Mouse (Mus musculus): ENCODE results near the gene Eif2d. TPM values are rescaled to one million over a fixed set of nuclear protein-coding genes. Genes with fewer than 3 reads are reported as not detected.
"Not testable (repeated sequence)": the region's sequence is repeated elsewhere in the genome, so short reads cannot be mapped to it uniquely, and the experiment has no call there.

Eif2d gene
- total RNA-seq, 2 experiments from 2014 or later, result 36.4 to 38.2 TPM

DNA sequence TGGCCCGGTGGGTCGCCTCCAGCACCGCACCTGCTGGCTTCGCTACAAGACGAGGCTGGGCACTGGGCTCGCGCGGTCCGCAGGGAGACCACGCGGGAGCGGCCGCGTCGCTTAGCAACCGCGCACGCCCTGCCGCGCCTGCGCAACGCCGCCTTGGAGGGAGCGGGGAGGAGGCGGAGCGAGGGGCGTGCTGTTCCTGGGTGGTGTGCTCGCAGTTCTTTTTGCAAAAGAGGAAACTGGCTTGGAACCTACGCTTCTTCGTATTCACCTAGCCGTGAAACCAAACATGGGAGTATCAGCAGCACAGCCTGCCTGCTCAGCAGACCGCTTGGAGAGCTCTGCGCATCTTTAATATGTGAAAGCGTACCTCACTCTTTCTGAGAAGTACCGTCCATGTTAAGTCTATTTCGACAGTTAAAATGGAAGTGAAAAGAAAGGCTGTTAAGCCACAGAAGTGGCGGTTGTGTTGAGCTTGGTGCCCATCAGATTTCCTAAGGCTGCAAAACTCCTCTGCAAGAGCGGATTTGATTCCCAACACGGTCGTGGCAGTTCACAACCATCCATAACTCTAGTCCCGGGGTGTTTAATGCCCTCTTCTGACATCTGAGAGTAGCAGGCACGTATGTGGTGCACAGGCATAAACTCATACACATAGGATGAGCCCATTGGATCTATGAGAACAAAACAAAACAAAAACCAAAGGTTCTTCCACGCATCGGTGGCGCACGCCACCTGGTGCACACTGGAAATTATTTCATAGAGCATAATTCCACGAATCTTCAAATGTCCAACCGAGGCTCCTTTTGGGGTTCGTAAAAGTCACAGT is 14.6 kb upstream of the Eif2d start, which contains the start of gene Dyrk3:
Dyrk3 (minus strand) TSS at position 150 of the 826 bp plus-strand sequence.
- DNase-seq, result peak; percentile 94
- intact Hi-C loops (cut with DNase I), result loop anchor here (2.0 kb wide), 1 partner anchor 22 kb away; no protein-coding TSS in a partner anchor

DNA sequence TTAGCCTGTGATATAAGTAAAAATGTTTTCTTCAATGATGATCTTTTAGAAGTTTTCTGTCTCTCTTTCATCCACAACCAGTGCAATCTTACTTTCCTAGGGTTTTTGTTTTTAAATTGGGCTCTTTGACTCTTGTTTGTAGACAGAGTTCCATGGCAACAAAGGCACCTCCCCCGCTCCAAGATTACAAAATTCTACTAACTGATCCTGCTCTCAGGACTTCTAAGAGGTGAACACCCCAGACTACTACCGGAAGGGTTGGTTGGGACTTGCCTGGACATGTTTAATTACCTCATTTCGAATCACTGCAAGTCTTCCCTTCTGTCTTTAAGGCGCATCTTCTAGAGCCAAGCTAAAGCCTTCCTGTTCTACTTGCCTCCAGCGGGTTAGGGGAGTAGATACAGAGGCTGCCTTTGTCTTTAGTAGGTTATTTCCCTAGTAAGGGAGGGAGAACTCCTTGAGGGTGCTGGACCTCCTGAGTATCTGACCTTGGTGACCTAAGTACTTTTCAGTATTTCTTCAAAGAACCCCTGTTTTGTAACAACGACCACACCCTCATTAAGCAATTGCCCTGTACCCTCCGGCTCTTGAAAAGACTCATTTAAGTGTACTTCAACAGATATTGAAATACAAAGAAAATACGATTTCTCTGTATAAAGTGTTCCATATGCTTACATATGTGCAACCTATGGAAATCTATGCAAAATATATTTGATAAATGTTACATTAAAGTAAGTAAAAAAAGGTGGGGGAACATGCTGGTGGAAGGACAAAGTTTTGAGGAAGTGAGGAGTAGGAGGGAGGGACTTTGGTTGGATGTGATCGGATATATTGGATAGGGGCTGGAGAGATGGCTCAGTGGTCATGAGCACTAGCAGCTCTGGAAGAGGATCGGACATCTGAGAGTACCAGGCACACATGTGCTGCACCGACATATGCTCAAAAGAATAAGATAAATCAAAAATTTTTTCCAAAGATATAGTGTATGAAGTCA is 13.6 kb upstream of the Eif2d start:
- intact Hi-C loops (cut with DNase I), result loop anchor here (2.0 kb wide), 1 partner anchor 23 kb away; no protein-coding TSS in a partner anchor
- no peak for DNase-seq

DNA sequence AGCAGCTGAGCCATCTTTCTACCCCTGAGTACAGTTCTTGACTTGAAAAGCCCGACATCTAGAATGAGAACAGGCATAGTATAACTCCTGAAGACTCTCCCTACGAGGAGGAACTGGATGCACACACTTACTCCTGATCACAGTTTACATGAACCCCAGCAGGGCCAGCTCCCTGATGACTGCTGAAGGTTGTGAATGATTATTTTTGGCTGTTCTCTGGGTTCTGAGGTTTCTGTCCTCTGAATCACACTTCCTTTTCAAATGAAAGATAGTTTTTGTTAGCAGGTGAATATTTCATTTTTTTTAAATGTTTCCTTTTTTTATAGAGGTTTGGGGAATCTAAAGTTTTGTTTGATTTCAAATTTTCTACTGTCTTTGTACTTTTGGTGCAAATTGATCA is 11.5 kb upstream of the Eif2d start:
- no peak for DNase-seq
- intact Hi-C loops (cut with DNase I), result no loop called here

DNA sequence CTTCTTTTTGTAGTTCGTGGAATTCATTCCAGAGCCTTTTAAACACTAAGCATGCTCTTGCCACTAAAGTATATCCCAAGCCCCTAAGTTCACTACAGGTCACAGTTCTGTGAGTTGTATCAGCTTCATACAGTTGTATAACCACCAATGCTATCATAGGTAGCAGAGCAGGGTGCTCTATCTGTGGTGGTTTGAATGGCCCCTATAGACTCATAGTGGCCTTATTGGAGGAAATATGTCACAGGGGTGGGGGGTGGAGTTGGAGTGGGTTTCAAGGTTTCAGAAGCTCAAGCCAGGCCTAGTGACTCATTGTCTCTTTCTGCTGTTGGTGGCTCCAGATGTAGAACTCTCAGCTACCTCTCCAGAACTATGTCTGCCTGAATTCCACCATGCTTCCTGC is 10.5 kb upstream of the Eif2d start:
- intact Hi-C loops (cut with DNase I), result no loop called here
- DNase-seq, result no peak

DNA sequence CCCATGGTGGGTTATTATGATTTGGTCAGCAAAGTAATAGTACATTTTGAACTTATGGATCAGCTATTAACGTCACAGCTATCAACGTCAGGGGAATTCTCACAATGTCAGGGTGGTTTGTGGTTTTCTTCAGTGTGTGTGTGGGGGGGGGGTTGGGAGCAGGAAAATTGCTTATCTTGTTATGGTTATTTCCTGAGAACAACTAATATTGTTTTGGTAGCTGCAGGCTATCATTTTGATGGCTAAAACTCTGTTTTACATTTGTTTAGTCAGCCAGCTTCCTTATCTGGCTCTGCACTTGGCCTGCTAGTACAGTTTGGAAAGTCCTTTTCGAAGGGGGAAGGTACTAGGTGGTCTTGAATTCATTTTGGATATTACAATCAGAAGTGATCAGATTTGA is 7.8 kb upstream of the Eif2d start:
- intact Hi-C loops (cut with DNase I), result not testable (repeated sequence)

DNA sequence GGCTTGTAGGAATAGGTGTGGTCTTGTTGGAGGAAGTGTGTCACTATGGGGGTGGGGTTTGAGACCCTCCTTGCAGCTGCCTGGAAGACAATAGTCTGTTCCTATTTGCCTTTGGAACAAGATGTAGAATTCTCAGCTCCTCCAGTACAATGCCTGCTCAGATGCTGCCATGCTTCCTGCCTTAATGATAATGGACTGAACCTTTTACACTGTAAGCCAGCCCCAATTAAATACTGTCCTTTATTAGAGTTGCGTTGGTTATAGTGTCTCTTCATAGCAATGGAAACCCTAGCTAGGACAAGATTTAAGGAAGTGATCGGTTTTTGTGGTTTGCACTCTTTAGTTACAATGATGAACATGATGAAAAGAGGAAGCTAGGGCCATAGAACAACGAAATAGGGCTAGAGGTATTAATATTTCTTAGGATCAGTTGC is 6.8 kb upstream of the Eif2d start:
- no peak for DNase-seq
- intact Hi-C loops (cut with DNase I), result no loop called here

More for the DNA sequence above, 7.8 kb upstream of the Eif2d start:
- not testable (repeated sequence) for DNase-seq

DNA sequence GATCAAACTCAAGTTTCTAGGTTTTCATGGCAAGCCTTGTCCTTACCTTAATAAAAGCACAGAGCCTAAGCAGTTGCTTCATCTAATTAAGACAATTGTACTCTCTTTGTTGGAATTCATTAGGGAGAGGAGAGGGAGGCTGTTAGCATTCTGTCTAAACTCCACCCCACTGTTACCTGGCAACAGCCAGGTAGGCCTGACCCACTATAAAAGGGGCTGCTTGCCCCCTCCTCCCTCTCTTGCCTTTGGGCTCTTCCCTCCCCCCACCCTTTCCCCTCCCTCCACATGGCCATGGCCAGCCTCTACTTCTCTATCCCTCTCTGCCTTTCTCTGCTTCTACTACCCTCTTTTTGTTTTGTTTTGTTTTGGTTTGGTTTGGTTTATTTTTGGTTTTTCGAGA is 3.5 kb upstream of the Eif2d start:
- intact Hi-C loops (cut with DNase I), result no loop called here
- no peak for DNase-seq

DNA sequence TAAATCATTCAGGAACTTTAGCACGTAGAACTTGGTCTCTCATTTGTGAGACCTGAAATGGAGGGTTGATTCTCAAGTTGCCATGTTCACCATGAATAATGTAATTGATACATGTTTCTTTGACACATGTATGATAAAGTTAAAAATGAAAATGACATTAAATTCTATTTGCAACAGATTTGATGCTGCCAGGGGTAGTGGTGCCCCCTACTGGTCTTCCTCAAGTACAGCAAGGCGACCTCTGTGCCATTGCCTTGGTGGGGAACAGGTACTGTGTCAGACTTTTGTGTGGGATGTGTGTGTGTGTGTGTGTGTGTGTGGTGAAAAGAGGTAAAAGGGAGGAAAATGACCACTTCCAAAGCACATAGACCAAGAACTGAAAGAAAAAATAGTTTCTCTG is 2.5 kb downstream of the Eif2d start:
- intact Hi-C loops (cut with DNase I), result no loop called here
- DNase-seq, result peak; percentile 46 to 63

DNA sequence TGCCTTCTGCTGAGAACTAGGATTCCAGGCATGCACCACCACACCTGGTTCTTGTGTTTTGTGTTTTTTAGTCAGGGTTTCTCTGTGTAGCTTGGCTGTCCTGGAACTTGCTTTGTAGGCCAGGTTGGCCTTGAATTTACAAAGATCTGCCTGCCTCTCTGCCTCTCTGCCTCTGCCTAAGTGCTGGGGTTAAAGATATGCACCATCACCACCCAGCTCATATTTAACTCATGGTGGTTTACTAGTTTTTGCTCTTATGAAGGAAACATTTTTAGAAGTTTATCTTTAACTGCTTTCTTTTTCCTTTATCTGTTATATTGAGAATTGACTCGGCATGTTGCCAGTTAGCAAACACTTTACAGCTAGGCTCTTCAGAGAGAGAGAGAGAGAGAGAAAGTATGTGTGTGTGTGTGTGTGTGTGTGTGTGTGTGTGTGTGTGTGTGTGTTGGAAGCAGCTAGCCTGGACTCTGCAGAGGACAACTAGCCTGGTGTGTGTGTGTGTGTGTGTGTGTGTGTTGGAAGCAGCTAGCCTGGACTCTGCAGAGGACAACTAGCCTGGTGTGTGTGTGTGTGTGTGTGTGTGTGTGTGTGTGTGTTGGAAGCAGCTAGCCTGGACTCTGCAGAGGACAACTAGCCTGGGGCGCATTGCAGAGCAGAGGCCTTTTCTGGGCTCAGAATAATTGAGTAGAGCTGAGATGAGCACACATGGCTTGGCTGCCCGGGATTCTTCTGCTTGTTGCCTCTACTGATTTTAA is 6.8 kb downstream of the Eif2d start:
- DNase-seq; intact Hi-C loops (cut with DNase I): not testable (repeated sequence)

DNA sequence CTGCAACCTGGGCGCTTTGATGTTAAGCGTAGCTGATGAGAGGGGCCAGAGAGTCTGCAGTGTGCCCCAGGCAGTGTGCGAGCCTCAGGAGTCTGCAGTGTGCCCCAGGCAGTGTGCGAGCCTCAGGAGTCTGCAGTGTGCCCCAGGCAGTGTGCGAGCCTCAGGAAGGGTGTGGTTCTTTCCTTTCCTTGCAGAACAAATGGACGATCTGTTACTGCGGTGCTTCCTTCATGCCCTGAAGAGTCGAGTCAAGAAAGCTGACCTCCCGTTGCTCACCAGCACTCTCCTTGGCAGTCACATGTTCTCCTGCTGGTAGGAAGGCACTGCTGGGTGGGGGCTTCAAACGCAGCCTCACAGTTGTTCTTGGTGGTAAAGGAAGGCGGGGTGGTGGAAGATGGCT is 8.1 kb downstream of the Eif2d start:
- DNase-seq, result no peak
- intact Hi-C loops (cut with DNase I), result no loop called here

DNA sequence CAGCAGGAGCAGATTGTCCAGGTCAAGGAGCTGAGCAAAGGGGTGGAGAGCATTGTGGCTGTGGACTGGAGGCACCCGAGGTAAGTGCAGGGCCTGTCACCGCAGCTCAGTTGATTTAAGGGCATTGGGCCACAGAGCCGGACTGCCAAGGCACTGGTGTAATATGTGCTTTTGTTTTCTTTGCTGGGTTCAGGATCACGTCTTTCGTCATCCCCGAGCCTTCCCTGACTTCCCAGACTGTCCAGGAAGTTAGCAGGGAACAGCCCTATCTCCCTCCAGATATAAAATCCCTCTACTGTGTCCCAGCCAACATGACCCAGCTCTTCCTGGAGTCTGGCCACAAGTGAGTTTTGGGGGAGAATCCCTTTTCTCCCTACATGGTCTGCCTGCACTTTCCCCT is 11.4 kb downstream of the Eif2d start:
- intact Hi-C loops (cut with DNase I), result no loop called here
- DNase-seq, result no peak

DNA sequence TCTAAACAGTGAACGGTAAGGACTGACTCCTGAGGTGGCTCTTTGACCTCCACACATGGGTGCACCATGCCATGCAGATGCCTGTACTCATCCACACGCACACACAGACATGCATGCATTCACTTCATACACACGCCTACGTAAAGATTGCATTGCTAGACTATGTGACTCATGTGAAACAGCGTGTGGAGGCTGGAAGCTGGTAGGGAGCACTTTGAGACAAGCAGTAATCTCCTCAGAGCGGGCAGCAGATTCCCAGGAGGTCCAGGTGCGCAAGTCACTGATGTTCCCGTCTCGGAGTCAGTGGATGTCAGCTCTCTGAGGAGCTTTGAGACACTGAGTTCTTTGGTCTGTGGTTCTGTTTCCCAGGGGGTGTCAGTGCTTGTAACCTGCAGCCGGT is 14.6 kb downstream of the Eif2d start:
- intact Hi-C loops (cut with DNase I), result no loop called here
- no peak for DNase-seq

DNA sequence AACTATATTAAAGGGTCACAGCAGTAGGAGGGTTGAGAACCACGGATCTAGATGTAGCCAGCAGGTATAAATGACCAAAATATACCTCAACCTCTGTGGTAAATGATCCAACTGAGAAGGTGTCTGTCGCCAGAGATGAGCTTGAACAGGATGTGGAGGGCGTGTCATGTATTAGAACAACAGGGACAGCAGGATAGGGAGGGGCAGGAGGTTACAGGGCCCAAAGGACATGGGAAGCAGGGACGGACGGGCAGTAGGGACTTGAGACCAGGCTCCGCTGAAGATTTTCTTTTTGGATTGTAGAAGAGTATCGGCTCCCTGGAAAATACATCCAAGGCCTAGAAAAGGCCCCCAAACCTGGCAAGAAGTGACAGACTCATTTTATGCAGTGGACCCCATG is 20.0 kb downstream of the Eif2d start:
- intact Hi-C loops (cut with DNase I), result no loop called here
- no peak for DNase-seq

DNA sequence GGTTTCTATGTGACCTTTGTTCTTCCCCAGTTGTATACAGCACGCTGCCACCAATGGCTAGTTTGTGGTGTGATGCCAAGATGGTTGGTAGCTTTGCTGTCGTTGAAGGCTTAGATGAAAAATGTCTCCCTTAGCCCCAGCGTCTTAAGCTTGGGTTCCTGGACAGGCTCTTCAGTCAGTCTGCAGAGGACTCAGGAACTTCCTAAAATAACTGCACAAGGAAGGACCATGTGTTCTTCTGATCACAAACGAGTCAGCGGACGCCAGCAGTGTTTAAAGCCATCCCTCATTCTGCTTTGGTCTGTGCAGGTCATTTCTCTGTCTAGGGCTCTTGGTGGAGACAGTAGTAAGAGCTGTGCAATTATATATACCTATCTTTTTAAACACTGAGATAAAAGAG is 20.8 kb downstream of the Eif2d start:
- intact Hi-C loops (cut with DNase I), result no loop called here
- no peak for DNase-seq

DNA sequence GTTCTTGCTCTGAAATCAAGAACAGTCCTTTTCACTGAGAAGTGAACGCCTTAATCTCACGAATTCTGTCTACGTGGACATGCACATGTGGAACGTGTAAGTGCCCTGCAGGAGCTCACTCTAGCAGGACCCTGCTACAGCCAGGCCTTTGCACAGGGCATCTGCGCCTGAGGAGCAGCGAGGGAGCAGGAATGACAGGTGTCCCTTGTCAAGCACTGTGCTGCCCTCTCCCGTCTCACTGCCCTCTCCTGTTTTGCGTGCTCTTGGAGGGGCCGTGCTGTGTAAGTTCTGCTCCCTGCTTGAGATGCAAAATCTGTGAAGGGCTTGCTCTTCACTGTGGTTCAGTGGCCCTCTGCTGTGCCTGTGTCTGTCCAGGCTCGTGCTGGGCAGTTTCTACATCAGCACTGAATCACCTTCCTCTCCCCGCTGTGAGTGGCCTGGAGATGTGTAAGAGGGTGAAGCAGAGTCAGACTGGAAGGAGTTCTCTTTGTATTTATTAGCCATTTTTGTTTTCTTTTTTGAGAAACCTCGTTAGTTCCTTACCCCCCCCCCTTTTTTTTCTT is 21.4 kb downstream of the Eif2d start:
- DNase-seq, result no peak
- intact Hi-C loops (cut with DNase I), result no loop called here

DNA sequence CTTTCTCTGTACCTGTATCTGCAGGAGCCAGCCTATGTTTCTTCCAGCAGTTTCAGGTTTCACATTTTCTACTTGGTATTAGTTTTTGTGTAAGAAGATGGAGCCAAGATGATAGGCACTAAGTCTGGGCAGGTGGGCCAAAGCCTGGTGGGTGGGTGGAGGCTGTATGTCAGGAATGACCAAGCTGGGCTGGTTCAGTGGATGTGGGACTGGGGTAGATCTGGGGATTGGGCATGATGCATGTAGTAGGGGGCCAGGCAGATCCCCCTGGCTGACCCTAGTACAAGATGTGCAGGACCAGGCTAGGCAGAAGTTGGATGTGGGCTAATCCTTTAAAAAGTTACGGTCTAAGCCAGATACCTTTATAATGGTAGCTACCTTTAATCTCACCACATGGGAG is 22.2 kb downstream of the Eif2d start:
- intact Hi-C loops (cut with DNase I), result no loop called here
- DNase-seq, result no peak

DNA sequence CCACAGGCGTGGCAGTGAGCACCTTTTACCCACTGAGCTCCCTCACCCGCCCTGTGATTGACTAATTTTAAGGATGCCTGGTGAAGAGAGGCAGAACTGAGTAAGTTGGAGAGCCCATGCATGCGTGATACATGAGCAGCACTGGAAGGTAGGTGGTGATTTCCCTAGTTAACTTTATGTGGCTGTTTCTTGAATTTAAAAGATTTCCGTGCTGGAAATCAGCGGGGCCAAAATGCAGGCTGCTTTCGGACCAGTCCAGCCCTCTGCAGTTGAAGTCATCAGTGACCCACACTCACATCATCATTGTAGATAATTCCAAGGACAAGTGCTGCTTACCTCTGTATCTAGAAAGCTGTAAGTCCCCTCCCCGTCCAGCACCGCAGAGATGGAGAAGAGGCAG is 22.8 kb downstream of the Eif2d start:
- DNase-seq, result no peak
- intact Hi-C loops (cut with DNase I), result no loop called here

DNA sequence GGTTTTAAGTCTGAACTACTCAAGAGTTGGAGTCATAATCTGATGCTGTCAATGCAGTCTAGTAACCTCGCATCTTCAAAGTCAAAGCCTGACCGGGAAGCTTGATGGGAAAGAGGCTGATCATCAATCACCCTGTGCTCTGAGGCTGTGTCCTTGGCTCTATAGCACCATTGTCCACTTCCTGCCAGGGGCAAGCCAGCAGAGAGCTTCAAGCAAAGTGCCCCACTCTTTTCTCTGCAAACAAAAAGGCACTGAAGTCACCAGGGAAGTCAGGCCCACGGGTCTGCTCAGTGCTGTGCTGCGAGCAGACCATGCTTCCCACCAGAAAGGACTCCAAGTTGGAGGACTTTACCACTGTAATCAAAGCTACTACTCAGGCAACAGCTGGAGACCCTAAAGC is 24.3 kb downstream of the Eif2d start:
- no peak for DNase-seq
- intact Hi-C loops (cut with DNase I), result no loop called here

DNA sequence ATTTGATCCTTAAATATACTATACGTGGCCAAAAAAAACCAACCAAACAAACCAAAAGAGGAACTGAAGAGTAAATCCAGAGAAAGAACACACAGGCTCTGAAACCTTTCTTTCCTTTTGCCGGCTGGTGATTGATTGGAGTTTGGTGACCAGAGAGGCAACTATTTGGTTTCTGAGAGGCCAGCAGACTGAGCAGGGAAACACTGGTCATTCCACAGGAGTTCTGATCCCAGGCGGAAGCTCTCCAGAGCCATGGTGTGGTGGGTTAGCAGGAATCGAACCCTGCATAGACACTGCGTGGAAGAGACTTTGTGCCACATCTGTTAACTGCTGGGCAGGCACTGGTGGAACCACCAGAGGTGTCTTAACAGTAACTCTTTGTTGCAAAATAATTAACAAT is 25.1 kb downstream of the Eif2d start:
- no peak for DNase-seq
- intact Hi-C loops (cut with DNase I), result no loop called here

DNA sequence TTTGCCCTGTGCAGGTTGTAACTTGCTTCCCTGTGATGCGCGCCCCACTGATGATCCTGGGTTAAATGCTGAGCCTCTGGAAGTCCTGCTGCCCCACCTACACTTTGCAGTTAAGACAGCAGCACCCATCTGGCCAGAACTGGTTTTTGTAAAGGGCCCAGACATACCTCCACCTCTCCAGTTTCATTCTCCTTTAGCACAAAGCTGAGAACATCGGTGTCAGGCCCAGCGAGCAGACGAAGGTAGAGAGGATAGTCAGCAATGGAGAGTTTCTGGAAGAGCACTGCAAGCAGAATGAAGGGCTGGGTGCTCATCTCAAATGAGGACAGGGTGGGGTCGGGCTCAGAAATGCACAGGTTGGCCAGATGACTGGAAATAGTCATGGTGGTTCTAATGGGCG is 27.4 kb downstream of the Eif2d start:
- no peak for DNase-seq
- intact Hi-C loops (cut with DNase I), result loop anchor here (2.0 kb wide), 1 partner anchor 78 kb away; no protein-coding TSS in a partner anchor

All from heart, postnatal 14 days (tissue).